Mouse (Mus musculus) stomach, postnatal 0 days (tissue): Measurements from ENCODE around the gene Tecta.

Experiments
- CTCF ChIP-seq: IDR thresholded peaks from 2 replicates; pipeline ENCODE4 v1.5.1; 2016; ENCODE audit warnings: antibody characterized with exemption, low read depth, mild to moderate bottlenecking, moderate library complexity
- EP300 ChIP-seq: optimal IDR thresholded peaks from 2 replicates; pipeline ENCODE3; 2016; ENCODE audit warnings: antibody characterized with exemption

- TF ChIP-seq CTCF, result no peak
- no peak for TF ChIP-seq EP300
Observed at GRCm38 (mm10) chr9:42449043-42449442, 49.3 kb upstream of the Tecta start.
